Mouse (Mus musculus): ENCODE measurements around the gene Paqr8. TPM values are rescaled to one million over a fixed set of nuclear protein-coding genes. Genes with fewer than 3 reads are reported as not detected.
"Not testable (repeated sequence)": the region's sequence is repeated elsewhere in the genome, so short reads cannot be mapped to it uniquely, and the experiment has no call there.

Gene Paqr8
- polyA plus RNA-seq, 1 experiment from 2014 or later: 4.8 TPM

DNA sequence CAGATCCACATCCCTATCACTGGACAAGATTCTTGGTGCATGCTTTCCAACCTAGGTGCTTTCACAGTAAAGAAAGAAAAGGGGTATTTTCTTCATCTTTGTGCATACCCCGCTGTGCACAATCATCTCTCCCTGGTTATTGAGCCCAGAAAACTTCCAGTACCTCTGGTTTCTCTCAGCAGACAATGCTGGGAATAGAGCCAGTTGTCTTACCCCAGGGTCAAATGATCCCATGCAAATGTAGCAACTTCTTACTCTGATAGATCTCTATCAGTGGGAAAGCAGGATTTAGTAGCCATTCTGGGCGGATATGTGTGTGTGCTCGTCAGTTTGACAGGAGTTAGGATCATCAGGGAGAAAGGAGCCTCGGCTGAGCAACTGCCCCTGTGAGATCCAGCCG, 25.2 kb downstream of the Paqr8 start:
- Histone ChIP-seq H3K4me2 (replicated peaks; ENCODE audit: low read depth, low read length) (no peak overlapping the region), H3K27me3 (replicated peaks; ENCODE audit: insufficient read depth, low read length) (no peaks in the 10 kb centered on the region), H3K27ac (ENCODE audit: low read length) (no peak overlapping the region), H3K9ac (replicated peaks; ENCODE audit: low read depth) (no peak overlapping the region), H3K9me3 (ENCODE audit: low read length) (no peaks in the 10 kb centered on the region), H3K4me1 (ENCODE audit: insufficient read depth, low read depth, low read length) (no peaks in the 10 kb centered on the region), H3K4me3 (ENCODE audit: low read depth, low read length) (no peak overlapping the region), H3K36me3 (ENCODE audit: insufficient read depth, low read length) (no peaks in the 10 kb centered on the region)
- TF ChIP-seq EP300 (IDR thresholded peaks at IDR 0.05): no peak
- TF ChIP-seq CTCF (IDR thresholded peaks at IDR 0.05): no peak
- DNase-seq (ENCODE audit: low spot score) (no peak), ATAC-seq (no peak)
- WGBS: 76% methylated on average over 5 of the region's 5 CpGs

DNA sequence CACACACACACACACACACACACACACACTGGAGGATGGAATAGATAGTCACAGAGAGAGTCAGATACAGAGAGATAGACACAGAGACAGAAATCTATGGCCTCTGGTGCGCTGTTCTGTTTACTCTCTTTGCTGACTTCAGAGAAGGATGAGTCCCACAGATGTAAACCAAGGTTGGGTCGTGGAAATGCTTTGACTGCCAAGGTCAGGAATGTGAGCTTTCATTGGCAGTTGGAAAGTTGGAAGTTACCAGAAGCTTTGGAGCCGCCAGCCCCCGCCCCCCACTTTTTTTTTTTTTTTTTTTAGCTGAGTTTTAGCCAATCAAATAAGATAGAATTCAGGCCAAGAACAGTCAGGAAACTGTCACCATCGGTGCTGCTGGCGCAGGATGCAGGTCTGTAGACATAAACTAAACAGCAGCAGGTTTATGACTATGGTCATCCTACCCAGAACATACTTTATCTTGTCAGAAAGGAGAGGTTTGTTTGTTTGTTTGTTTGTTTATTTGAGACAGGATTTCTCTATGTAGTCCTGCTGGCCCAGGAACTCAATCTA, 27.2 kb downstream of the Paqr8 start:
- H3K4me1 ChIP-seq (ENCODE audit: insufficient read depth, low read depth, low read length): no peaks in the 10 kb centered on the region
- no peak for TF ChIP-seq CTCF (IDR thresholded peaks at IDR 0.05)
- no peak for TF ChIP-seq EP300 (IDR thresholded peaks at IDR 0.05)
- no peak overlapping the region for H3K4me2 ChIP-seq (replicated peaks; ENCODE audit: low read depth, low read length)
- ATAC-seq: no peak
- WGBS: 61% methylated on average over 6 of the region's 6 CpGs
- no peaks in the 10 kb centered on the region for H3K36me3 ChIP-seq (ENCODE audit: insufficient read depth, low read length)
- no peaks in the 10 kb centered on the region for H3K9me3 ChIP-seq (ENCODE audit: low read length)
- DNase-seq (ENCODE audit: low spot score): no peak
- no peak overlapping the region for H3K4me3 ChIP-seq (ENCODE audit: low read depth, low read length)
- no peak overlapping the region for H3K9ac ChIP-seq (replicated peaks; ENCODE audit: low read depth)
- H3K27ac ChIP-seq (ENCODE audit: low read length): no peak overlapping the region
- no peaks in the 10 kb centered on the region for H3K27me3 ChIP-seq (replicated peaks; ENCODE audit: insufficient read depth, low read length)

DNA sequence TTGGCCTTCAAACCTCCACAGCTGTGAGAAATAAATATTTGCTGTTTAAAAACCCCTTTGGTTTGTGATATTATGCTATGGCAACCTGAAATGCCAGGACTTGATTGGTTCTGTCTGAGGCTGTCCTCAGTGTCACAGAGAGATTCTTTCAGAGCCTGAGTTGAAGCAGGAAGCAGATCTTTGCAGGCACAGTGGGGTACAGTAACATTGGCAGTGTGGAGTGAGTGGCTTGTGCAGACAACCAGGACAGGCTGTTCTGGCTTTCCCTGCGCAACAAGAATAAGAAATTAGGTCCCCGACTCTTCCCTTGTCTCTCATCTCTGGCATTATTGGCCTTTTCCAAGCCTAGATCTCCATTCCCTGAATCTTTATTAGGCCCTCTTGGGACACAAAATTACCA, 29.3 kb downstream of the Paqr8 start:
- WGBS: 85% methylated on average over 2 of the region's 2 CpGs
- no peaks in the 10 kb centered on the region for H3K9me3 ChIP-seq (ENCODE audit: low read length)
- no peaks in the 10 kb centered on the region for H3K4me1 ChIP-seq (ENCODE audit: insufficient read depth, low read depth, low read length)
- ATAC-seq (no peak), DNase-seq (ENCODE audit: low spot score) (no peak)
- no peak for TF ChIP-seq CTCF (IDR thresholded peaks at IDR 0.05)
- TF ChIP-seq EP300 (IDR thresholded peaks at IDR 0.05): no peak
- no peak overlapping the region for H3K9ac ChIP-seq (replicated peaks; ENCODE audit: low read depth)
- no peak overlapping the region for H3K27ac ChIP-seq (ENCODE audit: low read length)
- no peaks in the 10 kb centered on the region for H3K27me3 ChIP-seq (replicated peaks; ENCODE audit: insufficient read depth, low read length)
- H3K36me3 ChIP-seq (ENCODE audit: insufficient read depth, low read length): no peaks in the 10 kb centered on the region
- H3K4me2 ChIP-seq (replicated peaks; ENCODE audit: low read depth, low read length): no peak overlapping the region
- no peak overlapping the region for H3K4me3 ChIP-seq (ENCODE audit: low read depth, low read length)

DNA sequence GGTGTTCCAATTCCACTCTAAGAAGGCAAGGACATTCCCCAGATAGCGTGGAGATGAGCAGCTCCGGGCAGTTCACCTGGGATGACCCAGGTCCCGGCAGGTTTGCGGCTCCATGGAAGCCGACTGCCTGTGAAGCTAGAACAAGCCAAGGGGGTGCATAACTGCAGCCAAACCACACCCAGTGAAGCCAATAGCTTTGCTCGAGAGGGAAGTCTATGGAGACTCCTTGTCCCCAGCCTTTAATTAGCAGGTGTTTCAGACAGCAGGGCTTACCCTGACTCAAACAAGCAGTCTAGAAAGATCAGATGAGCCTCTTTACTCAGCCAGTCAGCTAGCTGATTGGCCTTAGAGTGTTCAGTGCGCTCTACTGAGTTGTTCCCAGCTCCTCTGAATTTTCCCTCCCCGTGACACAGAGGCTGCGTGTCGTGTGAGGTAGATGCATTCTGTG, 30.7 kb downstream of the Paqr8 start:
- no peak overlapping the region for H3K4me3 ChIP-seq (ENCODE audit: low read depth, low read length)
- ATAC-seq: no peak
- H3K4me2 ChIP-seq (replicated peaks; ENCODE audit: low read depth, low read length): no peak overlapping the region
- no peak for DNase-seq (ENCODE audit: low spot score)
- H3K4me1 ChIP-seq (ENCODE audit: insufficient read depth, low read depth, low read length): no peaks in the 10 kb centered on the region
- 78% methylated on average over 10 of the region's 10 CpGs for WGBS
- no peak overlapping the region for H3K27ac ChIP-seq (ENCODE audit: low read length)
- TF ChIP-seq CTCF (IDR thresholded peaks at IDR 0.05): no peak
- no peak for TF ChIP-seq EP300 (IDR thresholded peaks at IDR 0.05)
- no peak overlapping the region for H3K9ac ChIP-seq (replicated peaks; ENCODE audit: low read depth)
- no peaks in the 10 kb centered on the region for H3K27me3 ChIP-seq (replicated peaks; ENCODE audit: insufficient read depth, low read length)
- no peaks in the 10 kb centered on the region for H3K36me3 ChIP-seq (ENCODE audit: insufficient read depth, low read length)
- H3K9me3 ChIP-seq (ENCODE audit: low read length): no peaks in the 10 kb centered on the region

DNA sequence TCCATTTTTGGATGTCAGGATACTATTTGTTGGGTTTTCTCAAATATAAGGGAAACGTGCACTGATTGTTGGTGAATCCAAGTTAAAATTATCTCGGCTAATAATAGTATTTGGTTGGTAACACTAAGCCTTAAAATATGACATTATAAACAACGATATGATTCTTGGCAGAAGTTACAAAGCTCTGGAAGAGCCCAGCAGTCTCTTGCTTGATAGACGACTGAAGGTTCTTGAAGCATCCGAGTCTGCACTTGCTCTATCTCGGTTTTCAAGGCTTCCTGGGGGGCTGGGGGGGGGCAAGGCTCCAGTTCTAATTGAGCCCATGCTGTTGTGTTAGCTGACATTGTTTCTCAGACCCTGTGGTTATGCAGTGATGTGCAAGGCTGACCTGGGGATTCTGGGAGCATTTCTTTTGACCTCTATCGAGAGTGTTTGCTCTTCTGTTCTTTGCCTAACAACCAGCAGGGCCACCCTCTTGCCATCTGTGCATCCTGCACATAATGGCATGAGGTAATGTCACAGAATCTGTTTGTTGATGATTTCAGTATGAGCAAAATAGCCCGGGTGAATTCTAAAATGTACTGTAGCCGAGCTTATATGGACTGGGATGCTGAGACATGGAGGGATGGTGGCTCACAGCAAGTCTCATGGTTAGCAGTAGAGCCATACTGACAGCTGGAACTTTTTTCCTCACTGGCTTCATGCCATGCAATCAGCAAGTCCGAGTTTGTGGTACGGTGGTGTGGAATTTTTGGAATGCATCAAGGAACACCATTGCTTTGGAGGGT, 32.4 kb downstream of the Paqr8 start:
- H3K27me3 ChIP-seq (replicated peaks; ENCODE audit: insufficient read depth, low read length): no peaks in the 10 kb centered on the region
- no peaks in the 10 kb centered on the region for H3K9me3 ChIP-seq (ENCODE audit: low read length)
- peak overlapping the region; percentile 10; the same call in 1 of the 2 replicates for H3K4me3 ChIP-seq (ENCODE audit: low read depth, low read length)
- DNase-seq (ENCODE audit: low spot score): peak; percentile 44
- no peak overlapping the region for H3K9ac ChIP-seq (replicated peaks; ENCODE audit: low read depth)
- H3K4me2 ChIP-seq (replicated peaks; ENCODE audit: low read depth, low read length): peak overlapping the region; percentile 35
- no peak for ATAC-seq
- TF ChIP-seq EP300 (IDR thresholded peaks at IDR 0.05): no peak
- no peak for TF ChIP-seq CTCF (IDR thresholded peaks at IDR 0.05)
- WGBS: 24% methylated on average over 11 of the region's 11 CpGs
- no peak overlapping the region for H3K27ac ChIP-seq (ENCODE audit: low read length)
- H3K36me3 ChIP-seq (ENCODE audit: insufficient read depth, low read length): no peaks in the 10 kb centered on the region
- H3K4me1 ChIP-seq (ENCODE audit: insufficient read depth, low read depth, low read length): no peaks in the 10 kb centered on the region

DNA sequence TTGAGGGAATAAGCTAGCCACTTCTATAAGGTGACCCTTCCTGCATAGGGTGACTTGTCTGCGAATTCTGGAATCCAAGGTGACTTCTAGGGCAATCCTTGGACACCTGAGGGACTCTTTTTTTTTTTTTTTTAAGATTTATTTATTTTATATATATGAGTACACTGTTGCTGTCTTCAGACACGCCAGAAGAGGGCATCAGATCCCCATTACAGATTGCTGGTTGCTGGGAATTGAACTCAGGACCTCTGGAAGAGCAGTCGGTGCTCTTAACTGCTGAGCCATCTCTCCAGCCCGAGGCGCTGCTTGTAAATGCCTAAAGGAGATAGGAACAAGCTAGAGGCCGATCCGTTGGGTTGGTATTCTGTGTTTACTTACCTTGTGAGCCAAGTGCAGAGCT, 34.9 kb downstream of the Paqr8 start:
- not testable (repeated sequence) for DNase-seq (ENCODE audit: low spot score); H3K9me3 ChIP-seq (ENCODE audit: low read length); H3K4me3 ChIP-seq (ENCODE audit: low read depth, low read length); ATAC-seq; H3K27ac ChIP-seq (ENCODE audit: low read length); H3K27me3 ChIP-seq (replicated peaks; ENCODE audit: insufficient read depth, low read length); H3K4me1 ChIP-seq (ENCODE audit: insufficient read depth, low read depth, low read length); H3K36me3 ChIP-seq (ENCODE audit: insufficient read depth, low read length); H3K4me2 ChIP-seq (replicated peaks; ENCODE audit: low read depth, low read length); H3K9ac ChIP-seq (replicated peaks; ENCODE audit: low read depth)
- WGBS: 62% methylated on average over 7 of the region's 7 CpGs

Measured in lung, postnatal 0 days (tissue).